Mouse (Mus musculus) embryonic facial prominence, embryonic 12.5 days (tissue): ENCODE results near the gene Cep41. TPM values are rescaled to one million over a fixed set of nuclear protein-coding genes. Genes with fewer than 3 reads are reported as not detected.
A peak's percentile ranks its signal among the peaks of the same experiment; 100 is the strongest.

Experiments used
- ATAC-seq: fragments of 200-750 bp; cut with Nextera tagmentation; 2 replicates; pipeline ENCODE4 v1.8.0; 2017; ENCODE audit not compliant: insufficient number of reproducible peaks, insufficient read depth, low FRiP score, low TSS enrichment
- H3K27ac ChIP-seq: fragments of 300-500 bp; sonication (generic); 2 replicates; pipeline ENCODE4 v1.5.1; 2016; ENCODE audit warnings: mild to moderate bottlenecking
- H3K27me3 ChIP-seq: fragments of 300-500 bp; sonication (generic); 2 replicates; pipeline ENCODE4 v1.6.1; 2016; ENCODE audit warnings: mild to moderate bottlenecking, moderate library complexity
- H3K36me3 ChIP-seq: fragments of 300-500 bp; sonication (generic); 2 replicates; pipeline ENCODE4 v1.6.1; 2016; ENCODE audit warnings: mild to moderate bottlenecking
- H3K4me1 ChIP-seq: fragments of 300-500 bp; sonication (generic); 2 replicates; pipeline ENCODE4 v1.6.1; 2016
- H3K4me2 ChIP-seq: fragments of 300-500 bp; sonication (generic); replicated peaks from 2 replicates; pipeline ENCODE4 v1.6.1; 2016; ENCODE audit warnings: mild to moderate bottlenecking, moderate library complexity
- H3K4me3 ChIP-seq: fragments of 300-500 bp; sonication (generic); 2 replicates; pipeline ENCODE4 v1.5.1; 2016; ENCODE audit warnings: mild to moderate bottlenecking
- H3K9ac ChIP-seq: fragments of 300-500 bp; sonication (generic); 2 replicates; pipeline ENCODE4 v1.6.1; 2016; ENCODE audit warnings: mild to moderate bottlenecking, moderate library complexity
- H3K9me3 ChIP-seq: fragments of 300-500 bp; sonication (generic); 2 replicates; pipeline ENCODE4 v1.6.1; 2016; ENCODE audit warnings: mild to moderate bottlenecking, moderate library complexity
- WGBS: fragments of 180-500 bp; shearing (Covaris S2); methylation state at CpG from one replicate; pipeline ENCODE4 v1.1.7; 2016; 5-methylcytosine and 5-hydroxymethylcytosine counted together
- microRNA counts: library from miRNA; unstranded; fragments of <30 nt; microRNA quantifications from one replicate; lab custom pipeline; 2017
- microRNA-seq: library from miRNA; unstranded; fragments of <30 nt; microRNA quantifications from one replicate; pipeline ENCODE4, GENCODE M21; 2017
- polyA plus RNA-seq: library from polyadenylated mRNA; unstranded; fragments of >200 nt; fragmentation: Nextera tagmentation; extraction: Ambion mirVana; gene quantifications from 2 replicates; pipeline ENCODE4 v1.2.1, GENCODE M21; 2016

Cep41 gene
- polyA plus RNA-seq, 1 experiment from 2014 or later: 26.3 TPM

- no peaks in the 10 kb centered on the region for H3K9me3 ChIP-seq
- WGBS: 86% methylated on average over 4 of the region's 4 CpGs
- no peaks in the 10 kb centered on the region for H3K27me3 ChIP-seq
- no peaks in the 10 kb centered on the region for H3K36me3 ChIP-seq
- H3K4me2 ChIP-seq: no peak overlapping the region
- H3K4me3 ChIP-seq: no peak overlapping the region
- no peak overlapping the region for H3K9ac ChIP-seq
- H3K4me1 ChIP-seq: peaks cover 7% of the 10 kb centered on the region; the same call in 1 of the 2 replicates
- ATAC-seq: no peak
- 0 out of 2 replicates have a peak overlapping the region, but pooled peaks have one; percentile 46 for H3K27ac ChIP-seq
Observed at GRCm38 (mm10) chr6:30605111-30605510, 88.4 kb downstream of the Cep41 start.

- H3K27me3 ChIP-seq: no peaks in the 10 kb centered on the region
- H3K9ac ChIP-seq: no peak overlapping the region
- 41% methylated on average over 7 of the region's 7 CpGs for WGBS
- ATAC-seq: no peak
- H3K9me3 ChIP-seq: no peaks in the 10 kb centered on the region
- H3K4me3 ChIP-seq: no peak overlapping the region
- no peak overlapping the region for H3K27ac ChIP-seq
- H3K4me1 ChIP-seq: peaks cover 7% of the 10 kb centered on the region; the same call in 1 of the 2 replicates
- H3K36me3 ChIP-seq: no peaks in the 10 kb centered on the region
- no peak overlapping the region for H3K4me2 ChIP-seq
Observed at GRCm38 (mm10) chr6:30604342-30604867, 89.1 kb downstream of the Cep41 start.

MicroRNAs within 50 kb of the gene (microRNA counts, 519-probe panel; counts per million panel counts)
- microRNA mmu-miR-335-3p (lab: Ali Mortazavi, UCI) (3,780 counts per million, percentile 75 among the panel's probes with 10 or more counts), microRNA mmu-miR-335-5p (lab: Ali Mortazavi, UCI) (7,515 counts per million, percentile 98 among the panel's probes with 10 or more counts)

Small RNAs within 50 kb of the gene (microRNA-seq; reads per million reads assigned to microRNA genes)
- 76,609 reads per million, percentile 100 among the genes with 10 or more reads in this experiment for gene Mir335

Other genes starting within 250 kb of the Cep41 start
- gene Tmem209, start 184.0 kb downstream of the Cep41 start, polyA plus RNA-seq: 37.8 and 38.6 TPM in 2 replicates
- gene Ssmem1, start 183.9 kb downstream of the Cep41 start, polyA plus RNA-seq: 0.14 and 0.33 TPM in 2 replicates
- gene Cpa2, start 152.2 kb downstream of the Cep41 start, polyA plus RNA-seq: 4.2 and 7.6 TPM in 2 replicates
- 0.79 and 1.3 TPM in 2 replicates for gene Cpa4, start 125.4 kb downstream of the Cep41 start, polyA plus RNA-seq
- 0.22 and 0.33 TPM in 2 replicates for gene Cpa5, start 82.7 kb downstream of the Cep41 start, polyA plus RNA-seq
- 0.22 and 0.29 TPM in 2 replicates for gene Cpa1, start 54.5 kb downstream of the Cep41 start, polyA plus RNA-seq
- gene Mest, start 29.8 kb upstream of the Cep41 start, polyA plus RNA-seq: 1,207 and 1,222 TPM in 2 replicates
- gene Copg2, start 203.0 kb upstream of the Cep41 start, polyA plus RNA-seq: 21.5 and 21.9 TPM in 2 replicates
- 0.39 TPM in 1 of 2 replicates, not detected in the other for gene Tsga13, start 221.8 kb upstream of the Cep41 start, polyA plus RNA-seq